Mouse (Mus musculus) C2C12 (cell line): ENCODE measurements around the gene Hoxd8.

Source experiments
- CEBPB ChIP-seq: IDR thresholded peaks from one replicate; pipeline ENCODE4 v1.6.1; 2011; ENCODE audit warnings: low read depth, mild to moderate bottlenecking, control low read depth, moderate library complexity
- CTCF ChIP-seq: IDR thresholded peaks from one replicate; pipeline ENCODE4 v1.5.1; 2011; ENCODE audit not compliant: control insufficient read depth, insufficient read depth, insufficient read length
- FOSL1 ChIP-seq: IDR thresholded peaks from one replicate; pipeline ENCODE4 v1.8.0; 2011; ENCODE audit warnings: mild to moderate bottlenecking, low read length; ENCODE audit not compliant: poor library complexity, insufficient read depth, severe bottlenecking
- MAX ChIP-seq: IDR thresholded peaks from one replicate; pipeline ENCODE4 v1.6.1; 2011; ENCODE audit warnings: mild to moderate bottlenecking, control low read depth
- MYOD1 ChIP-seq: IDR thresholded peaks from one replicate; pipeline ENCODE4 v1.6.1; 2011; ENCODE audit warnings: low read depth; ENCODE audit not compliant: control insufficient read depth, insufficient read length
- USF1 ChIP-seq: IDR thresholded peaks from one replicate; pipeline ENCODE4 v1.6.1; 2011; ENCODE audit warnings: low read depth, mild to moderate bottlenecking, control low read depth, moderate library complexity

DNA sequence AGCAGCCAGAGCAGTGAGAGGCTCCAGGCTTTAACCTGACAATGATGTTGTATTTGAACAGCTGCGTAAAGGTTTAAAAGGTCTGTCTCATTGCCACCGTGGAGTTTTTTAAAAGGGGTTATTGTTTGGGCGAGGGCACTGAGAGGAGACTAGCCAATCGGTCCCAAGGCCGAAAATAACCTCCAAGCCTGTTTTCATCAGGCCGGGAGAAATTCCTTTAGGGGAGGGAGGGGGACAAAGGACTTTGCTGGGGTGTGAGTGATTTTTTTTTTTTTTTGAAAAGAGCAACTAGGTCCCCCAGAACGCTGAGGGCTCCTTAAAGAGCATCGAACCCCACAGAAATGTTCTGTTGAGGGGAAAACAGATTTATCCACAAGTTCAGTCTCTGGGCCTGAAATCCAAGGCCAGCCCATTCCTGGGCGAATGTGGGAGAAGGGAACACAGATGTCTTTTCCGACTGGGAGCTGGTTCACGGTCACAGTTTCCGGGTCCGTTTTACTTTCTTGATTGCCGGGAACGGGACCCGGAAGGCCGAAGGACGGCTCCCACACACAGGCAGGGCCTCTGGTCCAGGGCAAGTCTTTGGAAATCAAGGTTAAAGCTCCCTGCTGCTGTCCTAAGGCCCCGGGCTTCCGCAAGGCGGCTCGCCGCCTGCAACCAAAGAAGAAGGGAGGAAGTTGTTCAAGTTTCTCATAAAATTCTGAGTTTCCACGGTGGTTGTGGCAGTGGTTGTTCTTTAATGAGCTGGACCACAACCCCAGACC, 14.7 kb upstream of the Hoxd8 start:
- TF ChIP-seq CTCF: no peak
- TF ChIP-seq MAX: no peak
- no peak for TF ChIP-seq USF1
- TF ChIP-seq CEBPB: no peak
- TF ChIP-seq MYOD1: no peak
- TF ChIP-seq FOSL1: no peak
